13 mouse cellular contexts compared by ENCODE assay signal in the genomic region with DNA sequence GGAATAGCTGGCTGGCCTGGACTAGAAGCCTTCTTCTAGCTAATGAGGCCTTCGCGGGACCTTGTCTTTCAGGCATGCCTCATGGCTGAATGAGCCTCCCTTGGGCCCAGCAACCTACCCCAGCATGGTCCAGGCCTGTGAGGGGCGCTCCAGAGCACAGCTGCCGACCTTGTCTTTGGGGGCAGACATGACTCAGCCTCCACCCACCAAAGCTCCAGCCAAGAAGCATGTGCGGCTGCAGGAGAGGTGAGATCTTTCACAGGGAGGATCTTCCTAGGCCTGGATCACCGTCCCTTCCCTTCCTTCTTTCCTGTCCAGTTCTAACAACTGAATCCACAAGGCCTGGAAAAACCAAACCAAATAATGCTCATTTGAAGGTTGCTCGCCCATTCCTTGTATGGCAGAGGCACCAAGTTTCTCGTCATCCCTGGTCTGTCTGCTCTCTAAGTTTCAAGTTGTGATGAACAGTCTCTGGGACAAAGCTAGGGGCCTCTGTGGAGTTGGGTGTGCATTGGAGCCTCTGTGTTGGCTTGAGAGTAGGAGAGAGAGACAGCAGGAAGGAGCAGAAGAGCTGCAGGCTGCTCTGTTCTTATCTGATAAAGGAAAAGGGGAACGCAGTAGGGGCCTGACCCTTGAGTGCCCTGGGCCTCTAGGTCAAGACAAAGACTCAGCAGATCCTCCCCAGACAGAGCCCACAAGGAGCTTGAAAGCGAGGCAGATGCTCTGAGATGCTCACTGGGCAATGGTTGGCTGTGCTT. TPM values are rescaled to one million over a fixed set of nuclear protein-coding genes. Genes with fewer than 3 reads are reported as not detected.
DNase-seq lines count a peak whose midpoint lies in the region; ATAC-seq and TF ChIP-seq lines count a peak whose summit lies in the region.
"Had no signal": no experiment of that assay in that cellular context is flagged by ENCODE, and none has a peak within 500 bp of the region (broad histone marks: within the 10 kb centered on the region; RNA-seq: fewer than 3 reads in every experiment).

No protein-coding gene starts in this region.

- WGBS in bone marrow, adult 2 months, result 12% methylated on average over 10 of the region's 10 CpGs
- 30% methylated on average over 10 of the region's 10 CpGs for WGBS in liver, embryonic 16.5 days (ENCODE audit: insufficient replicate concordance)
- 10% methylated on average over 10 of the region's 10 CpGs for WGBS in thymus, adult 2 months

- peak overlapping the region; percentile 51 for H3K4me3 ChIP-seq in bone marrow, adult 2 months (replicated peaks; ENCODE audit: control insufficient read depth, low read depth, low read length)
- H3K4me3 ChIP-seq in liver, embryonic 16.5 days (ENCODE audit: low read depth, low read length), result peak overlapping the region; percentile 42
- peak overlapping the region; percentile 65 for H3K4me3 ChIP-seq in thymus, adult 2 months (ENCODE audit: control insufficient read depth, insufficient read depth, low read length)
- H3K4me3 ChIP-seq: embryonic facial prominence, embryonic 15.5 days; hindbrain, embryonic 12.5 days had no signal

- no peaks in the 10 kb centered on the region for H3K9me3 ChIP-seq in liver, embryonic 16.5 days (replicated peaks; ENCODE audit: control insufficient read depth, low read length)
- H3K9me3 ChIP-seq: embryonic facial prominence, embryonic 15.5 days; hindbrain, embryonic 12.5 days had no signal

- H3K9ac ChIP-seq in liver, embryonic 16.5 days (ENCODE audit: low read depth, low read length), result peak overlapping the region; percentile 29
- H3K9ac ChIP-seq: embryonic facial prominence, embryonic 15.5 days; forebrain, postnatal 0 days; hindbrain, embryonic 12.5 days had no signal

- peaks cover 13% of the 10 kb centered on the region for H3K4me1 ChIP-seq in bone marrow, adult 2 months (ENCODE audit: control insufficient read depth, insufficient read depth, low read length)
- peaks cover 34% of the 10 kb centered on the region for H3K4me1 ChIP-seq in liver, embryonic 16.5 days (ENCODE audit: control insufficient read depth, low read depth, low read length)
- H3K4me1 ChIP-seq in thymus, adult 2 months (replicated peaks; ENCODE audit: control insufficient read depth, insufficient read depth, low read length), result peaks cover 54% of the 10 kb centered on the region

- no peak for TF ChIP-seq CTCF in bone marrow, adult 2 months (IDR thresholded peaks at IDR 0.05; ENCODE audit: control insufficient read depth, insufficient read depth, low read length)
- peak; percentile 68; the same call in 1 of the 2 replicates for TF ChIP-seq CTCF in thymus, adult 2 months (IDR thresholded peaks at IDR 0.05; ENCODE audit: borderline replicate concordance, control insufficient read depth, extremely low read depth, insufficient read depth, low read length, poor library complexity)

- no peak for TF ChIP-seq POLR2A in bone marrow, adult 2 months (IDR thresholded peaks at IDR 0.05; ENCODE audit: borderline replicate concordance, control insufficient read depth, low read depth, low read length)
- no peak for TF ChIP-seq POLR2A in thymus, adult 2 months (IDR thresholded peaks at IDR 0.05; ENCODE audit: control insufficient read depth, extremely low read depth, insufficient read depth, low read length, poor library complexity)

- peak; percentile 44 for DNase-seq in CD4-positive helper T cell, adult 2 months (ENCODE audit: low read depth, low spot score)
- DNase-seq in thymus, adult 2 months, result peak; percentile 76
- DNase-seq in adipocyte (ENCODE audit: low spot score), result no peak
- no peak for DNase-seq in kidney, adult 18-20 months
- DNase-seq: cerebellum, postnatal 36 days; forebrain, postnatal 0 days; kidney, adult 8-10 months; right cerebral cortex, postnatal 4 days had no signal

- H3K27me3 ChIP-seq in liver, embryonic 16.5 days (ENCODE audit: control insufficient read depth, insufficient read depth, low read depth, low read length), result 0 out of 2 replicates have a peak, but pooled peaks cover 4% of the 10 kb centered on the region
- no peaks in the 10 kb centered on the region for H3K27me3 ChIP-seq in thymus, adult 2 months (ENCODE audit: control insufficient read depth, insufficient read depth, low read length)

- H3K36me3 ChIP-seq in liver, embryonic 16.5 days (ENCODE audit: control insufficient read depth, insufficient read depth), result no peaks in the 10 kb centered on the region; the same call in 1 of the 2 replicates
- H3K36me3 ChIP-seq in thymus, adult 2 months (ENCODE audit: control insufficient read depth, insufficient read depth, low read length), result peaks cover 37% of the 10 kb centered on the region
- H3K36me3 ChIP-seq: embryonic facial prominence, embryonic 15.5 days; hindbrain, embryonic 12.5 days had no signal

- peak overlapping the region; percentile 90 for H3K27ac ChIP-seq in bone marrow, adult 2 months (ENCODE audit: control insufficient read depth, insufficient read depth, low read depth, low read length, poor library complexity)
- peak overlapping the region; percentile 61 for H3K27ac ChIP-seq in liver, embryonic 16.5 days (ENCODE audit: low read length)
- peak overlapping the region; percentile 94 for H3K27ac ChIP-seq in thymus, adult 2 months (ENCODE audit: control insufficient read depth, insufficient read depth, low read length)
- H3K27ac ChIP-seq: embryonic facial prominence, embryonic 15.5 days; hindbrain, embryonic 12.5 days had no signal

- H3K4me2 ChIP-seq in liver, embryonic 16.5 days (ENCODE audit: low read depth, low read length), result peak overlapping the region; percentile 42
- H3K4me2 ChIP-seq: embryonic facial prominence, embryonic 15.5 days; hindbrain, embryonic 12.5 days had no signal

- ATAC-seq in liver, embryonic 16.5 days (ENCODE audit: low read depth), result no peak
- no peak for ATAC-seq in frontal cortex, adult (ENCODE audit: low TSS enrichment)
- ATAC-seq: forebrain, postnatal 0 days had no signal

RNA-seq across cellular contexts. Expression of a gene that starts 1.4 kb away (rescaled TPM):
- 17.0 and 27.6 TPM in 2 replicates for polyA plus RNA-seq in bone marrow, adult 2 months (2011; ENCODE audit: insufficient read depth, insufficient read length, low replicate concordance, missing spikeins)
- 9.0 and 9.6 TPM in 2 replicates for polyA plus RNA-seq in liver, embryonic 16.5 days (2015; fragmentation: Nextera tagmentation; extraction: Ambion mirVana)
- 219 and 275 TPM in 2 replicates for polyA plus RNA-seq in thymus, adult 2 months (2012; rRNA removed)

RNA-seq across cellular contexts. Expression of a gene that starts 12.8 kb away (rescaled TPM):
- polyA plus RNA-seq in bone marrow, adult 2 months (2011; ENCODE audit: insufficient read depth, insufficient read length, low replicate concordance, missing spikeins), result 22.5 and 44.9 TPM in 2 replicates
- polyA plus RNA-seq in liver, embryonic 16.5 days (2015; fragmentation: Nextera tagmentation; extraction: Ambion mirVana), result 7.8 and 9.9 TPM in 2 replicates
- polyA plus RNA-seq in thymus, adult 2 months (2012; rRNA removed), result 54.7 and 59.4 TPM in 2 replicates

RNA-seq across cellular contexts. Expression of a gene that starts 28.8 kb away (rescaled TPM):
- polyA plus RNA-seq in bone marrow, adult 2 months (2011; ENCODE audit: insufficient read depth, insufficient read length, low replicate concordance, missing spikeins), result not detected in 2 replicates
- polyA plus RNA-seq in liver, embryonic 16.5 days (2015; fragmentation: Nextera tagmentation; extraction: Ambion mirVana), result 0.07 and 0.08 TPM in 2 replicates
- 1.3 and 1.5 TPM in 2 replicates for polyA plus RNA-seq in thymus, adult 2 months (2012; rRNA removed)

RNA-seq across cellular contexts. Expression of a gene that starts 33.6 kb away (rescaled TPM):
- polyA plus RNA-seq in bone marrow, adult 2 months (2011; ENCODE audit: insufficient read depth, insufficient read length, low replicate concordance, missing spikeins), result 0.67 TPM in 1 of 2 replicates, not detected in the other
- polyA plus RNA-seq in liver, embryonic 16.5 days (2015; fragmentation: Nextera tagmentation; extraction: Ambion mirVana), result not detected in 2 replicates
- polyA plus RNA-seq in thymus, adult 2 months (2012; rRNA removed), result 0.50 and 0.77 TPM in 2 replicates
- polyA plus RNA-seq: embryonic facial prominence, embryonic 15.5 days had no signal

Comparison
In these comparisons a context has a peak if more than half of its experiments do, and no peak if none do; other contexts are left out.
1. DNase-seq: peak in CD4-positive helper T cell, adult 2 months (single experiment) and thymus, adult 2 months (single experiment); none in adipocyte (single experiment) and kidney, adult 18-20 months (single experiment).
2. Peak in every context shown above with its lines, with median percentiles within 50 percentile points of each other: H3K27ac ChIP-seq and H3K4me3 ChIP-seq.